Mouse (Mus musculus): Measurements from ENCODE around the gene Stk38l.

Gene Stk38l

GRCm38 (mm10) chr6:146795166-146795923 is 70.5 kb downstream of the Stk38l start:
- CTCF ChIA-PET = no interaction called here
- POLR2A ChIA-PET = interaction anchor here (0.5 to 2.3 kb wide), 17 partner anchors 8 to 153 kb away, joined by 3 to 8 read pairs (median 3); partner anchors contain the start of genes Med21 (in 1 of the 4), Stk38l (in 1 of the 4) and Tm7sf3 (in 1 of the 4)

GRCm38 (mm10) chr6:146795924-146796545 is 71.2 kb downstream of the Stk38l start, which contains the start of gene Arntl2:
Gene Arntl2 (plus strand): TSS chr6:146796055.
- POLR2A ChIA-PET = interaction anchor here in 3 of 4 experiments (0.5 to 2.3 kb wide), 12 partner anchors 10 to 154 kb away, joined by 3 to 8 read pairs (median 4); partner anchors contain the start of genes Med21 (in 1 of the 3), Stk38l (in 1 of the 3) and Tm7sf3 (in 1 of the 3)
- CTCF ChIA-PET = no interaction called here

GRCm38 (mm10) chr6:146797446-146797845 is 72.7 kb downstream of the Stk38l start:
- CTCF ChIA-PET = interaction anchor here (0.5 to 1.5 kb wide), 5 partner anchors 10 to 136 kb away, joined by 3 to 5 read pairs (median 3); no protein-coding TSS in a partner anchor

GRCm38 (mm10) chr6:146809991-146810390 is 85.2 kb downstream of the Stk38l start:
- ChIA-PET POLR2A (interaction anchor here in 1 of 4 experiments (1.1 kb wide), 1 partner anchor 233 kb away, joined by 3 read pairs; the partner anchor contains the start of gene Mrps35), CTCF (no interaction called here)

More at GRCm38 (mm10) chr6:146797446-146797845, 72.7 kb downstream of the Stk38l start:
- POLR2A ChIA-PET = interaction anchor here in 2 of 4 experiments (0.6 to 1.4 kb wide), 3 partner anchors 8 to 36 kb away, joined by 3 to 4 read pairs (median 4); no protein-coding TSS in a partner anchor

GRCm38 (mm10) chr6:146813007-146813406 is 88.2 kb downstream of the Stk38l start:
- ChIA-PET CTCF (interaction anchor here in 2 of 4 experiments (0.6 to 2.0 kb wide), 2 partner anchors 12 to 1454 kb away, joined by 4 to 7 read pairs; no protein-coding TSS in a partner anchor), POLR2A (interaction anchor here in 1 of 4 experiments (1.3 kb wide), 1 partner anchor 10 kb away, joined by 4 read pairs; no protein-coding TSS in a partner anchor)

- CTCF ChIA-PET = interaction anchor here (0.6 to 1.3 kb wide), 7 partner anchors 14 to 583 kb away, joined by 3 to 5 read pairs (median 4); no protein-coding TSS in a partner anchor
- POLR2A ChIA-PET = interaction anchor here in 1 of 4 experiments (1.2 kb wide), 1 partner anchor 25 kb away, joined by 4 read pairs; no protein-coding TSS in a partner anchor
Measured at GRCm38 (mm10) chr6:146820177-146820965, 95.6 kb downstream of the Stk38l start.

- CTCF ChIA-PET = interaction anchor here in 2 of 4 experiments (0.6 to 0.8 kb wide), 2 partner anchors 108 to 172 kb away, joined by 3 read pairs; no protein-coding TSS in a partner anchor
- POLR2A ChIA-PET = no interaction called here
Measured at GRCm38 (mm10) chr6:146821958-146822357, 97.2 kb downstream of the Stk38l start.

- CTCF ChIA-PET = interaction anchor here (0.5 to 2.2 kb wide), 36 partner anchors 8 to 1128 kb away, joined by 3 to 9 read pairs (median 4); partner anchors contain the start of gene Rep15 (in 1 of the 4)
- POLR2A ChIA-PET = interaction anchor here in 1 of 4 experiments (1.0 kb wide), 2 partner anchors 32 to 169 kb away, joined by 3 to 4 read pairs; no protein-coding TSS in a partner anchor
Measured at GRCm38 (mm10) chr6:146824727-146825486, 100.1 kb downstream of the Stk38l start.

GRCm38 (mm10) chr6:146825487-146825773 is 100.6 kb downstream of the Stk38l start:
- CTCF ChIA-PET = interaction anchor here (0.5 to 2.2 kb wide), 33 partner anchors 7 to 1127 kb away, joined by 3 to 9 read pairs (median 4); partner anchors contain the start of gene Rep15 (in 1 of the 4)
- POLR2A ChIA-PET = no interaction called here
